Mouse (Mus musculus) spleen, adult 18-20 months (tissue): ENCODE measurements around the gene March1.

ENCODE experiments used
- DNase-seq, 2 experiments: peaks; one replicate each; pipeline ENCODE4 v3.0.0; 2022; ENCODE audit warnings: mixed read lengths in 2 of 2

Gene March1

DNA sequence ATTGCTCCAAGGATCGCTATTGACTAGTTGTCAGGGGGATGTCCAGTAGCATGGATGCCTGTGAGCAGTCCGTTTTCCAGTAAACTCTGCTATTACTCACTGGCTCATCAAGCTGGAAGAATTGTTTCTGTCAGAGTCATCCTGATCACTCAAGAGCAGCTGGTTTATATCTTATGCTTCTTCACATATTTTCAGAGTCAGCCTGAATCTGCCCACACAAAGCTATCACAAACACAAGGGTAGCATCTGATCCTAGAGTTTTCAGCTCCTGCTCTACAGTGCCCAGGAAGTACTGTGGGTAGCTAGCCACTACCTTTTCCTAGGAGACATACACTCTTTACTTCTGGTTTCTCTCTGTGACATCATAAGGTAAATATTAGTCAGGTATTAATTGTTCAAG is 405.1 kb downstream of the March1 start:
- no peak for DNase-seq

DNA sequence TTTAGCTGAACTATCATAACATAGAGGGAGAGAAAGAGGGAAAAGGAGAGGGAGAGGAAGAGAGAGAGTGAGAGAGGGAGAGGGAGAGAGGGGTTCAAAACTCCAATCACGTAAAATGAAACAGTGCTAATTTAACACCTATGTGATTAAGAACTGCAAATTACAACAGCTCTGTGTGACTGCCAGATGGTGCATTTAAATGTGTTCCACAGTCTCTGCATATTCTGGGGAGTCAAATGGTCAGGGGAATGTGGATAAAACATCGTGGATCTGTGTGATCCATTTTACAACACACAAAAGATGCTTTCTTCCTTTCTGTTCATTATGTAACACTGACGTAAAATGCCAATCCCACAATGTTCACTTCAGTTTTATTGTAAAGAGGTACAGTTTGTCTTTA is 416.0 kb downstream of the March1 start:
- DNase-seq: no peak

DNA sequence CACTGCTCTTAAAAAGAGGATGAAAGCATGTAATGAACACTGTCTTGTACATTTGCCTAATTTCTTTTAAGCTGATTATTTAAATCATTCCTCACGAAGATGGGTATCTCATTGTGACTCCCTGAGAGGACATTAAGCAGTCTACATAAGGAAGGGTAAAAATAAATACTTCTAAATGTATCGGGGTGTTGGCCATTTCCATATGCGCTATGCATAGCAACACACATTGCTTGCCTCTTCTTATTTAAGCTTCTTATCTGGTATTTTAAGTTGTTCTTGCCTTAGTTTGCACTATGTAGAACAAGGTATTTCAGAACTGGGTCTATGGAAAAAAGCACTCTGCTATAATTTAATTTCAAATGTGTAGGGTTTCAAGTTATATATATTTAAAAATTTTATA is 416.7 kb downstream of the March1 start:
- no peak for DNase-seq

DNA sequence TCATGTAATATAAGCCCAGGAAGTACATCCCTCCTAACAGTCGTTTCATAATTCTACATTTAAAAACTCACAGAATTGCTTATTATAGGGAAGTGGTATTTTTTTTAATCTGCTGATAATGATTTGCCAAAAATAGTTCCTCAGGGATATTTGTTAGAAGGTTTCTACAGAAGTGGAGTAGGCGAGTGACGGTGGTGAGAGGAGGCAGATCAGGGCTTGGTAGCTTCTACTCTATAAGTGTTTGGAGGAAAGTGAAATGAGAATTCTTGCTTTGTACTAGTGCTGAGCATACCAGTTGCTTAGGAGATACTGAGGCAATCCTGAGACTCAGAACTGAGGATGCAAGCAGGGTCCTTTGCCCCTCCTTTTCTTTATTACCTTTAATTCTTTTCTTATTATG is 476.5 kb downstream of the March1 start:
- DNase-seq: no peak

DNA sequence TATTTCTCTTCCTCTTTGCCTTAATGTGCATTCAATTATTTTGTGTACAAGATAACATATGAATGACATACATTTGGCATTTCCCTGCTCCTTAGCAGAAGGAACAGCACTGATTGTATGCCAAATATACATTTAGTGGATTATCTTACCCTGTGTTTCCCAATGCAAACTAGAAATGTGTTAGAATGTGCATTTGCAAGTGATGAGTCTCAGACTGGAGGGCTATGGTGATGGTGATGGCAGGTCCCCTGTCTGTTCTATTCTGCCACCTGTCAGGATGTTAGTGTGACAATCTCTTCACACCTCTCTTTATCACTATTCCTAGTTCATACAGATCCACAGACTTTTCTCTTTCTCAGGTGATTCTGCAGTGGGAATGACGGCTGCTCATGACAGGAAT is 480.4 kb downstream of the March1 start:
- DNase-seq: no peak

DNA sequence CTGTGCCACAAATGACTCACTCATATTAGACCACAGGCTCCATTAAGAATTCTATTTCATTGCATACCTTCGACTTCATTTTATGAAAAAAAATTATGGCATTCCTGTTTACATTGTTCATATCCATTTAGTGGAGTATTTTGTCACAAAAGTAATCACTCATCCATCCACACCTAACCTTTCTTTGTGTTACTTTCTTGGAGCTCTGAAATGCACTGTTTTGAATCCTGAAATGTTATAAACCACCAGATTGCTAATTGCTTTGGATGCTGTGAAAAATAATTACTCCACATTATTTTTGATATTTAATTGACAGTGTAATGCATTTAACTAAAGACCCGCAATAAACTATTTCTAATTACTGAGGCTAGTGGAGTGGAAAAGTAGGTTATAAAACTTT is 501.6 kb downstream of the March1 start:
- DNase-seq: no peak

DNA sequence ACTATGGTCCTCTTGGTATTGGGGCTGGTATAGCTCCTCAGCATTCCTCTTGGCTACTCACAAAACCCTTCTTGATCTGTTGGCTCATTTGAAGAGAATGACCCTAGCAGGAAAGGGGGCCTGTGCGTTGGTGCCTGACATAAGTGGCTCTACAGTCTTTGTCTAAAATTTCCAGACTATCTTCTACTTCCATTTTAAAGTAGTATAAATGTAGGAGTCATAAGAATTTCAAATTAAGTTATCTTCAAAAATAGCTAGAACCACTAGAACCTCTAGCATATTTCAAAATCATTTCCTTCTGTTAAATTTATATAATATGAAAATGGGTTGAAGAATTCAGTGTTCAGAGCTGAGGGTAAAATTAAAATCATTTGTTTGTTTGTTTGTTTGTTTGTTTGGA is 541.9 kb downstream of the March1 start:
- DNase-seq: no peak

DNA sequence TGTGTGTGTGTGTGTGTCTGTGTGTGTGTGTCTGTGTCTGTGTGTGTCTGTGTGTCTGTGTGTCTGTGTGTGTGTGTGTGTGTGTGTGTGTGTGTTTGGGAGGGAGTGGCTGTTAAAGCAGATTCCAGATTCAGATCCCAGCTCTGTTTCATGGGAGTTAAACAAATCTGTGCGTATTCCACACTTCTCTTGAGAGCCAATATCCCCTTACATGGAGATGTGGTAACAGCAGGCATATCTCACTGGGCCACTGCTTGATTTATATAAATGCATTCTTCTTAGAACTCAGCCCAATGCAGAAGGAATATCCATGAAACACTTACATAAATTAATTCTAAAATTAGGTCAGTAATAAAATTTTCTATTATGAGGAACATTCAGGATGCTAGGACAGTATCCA is 549.1 kb downstream of the March1 start:
- DNase-seq: no peak

DNA sequence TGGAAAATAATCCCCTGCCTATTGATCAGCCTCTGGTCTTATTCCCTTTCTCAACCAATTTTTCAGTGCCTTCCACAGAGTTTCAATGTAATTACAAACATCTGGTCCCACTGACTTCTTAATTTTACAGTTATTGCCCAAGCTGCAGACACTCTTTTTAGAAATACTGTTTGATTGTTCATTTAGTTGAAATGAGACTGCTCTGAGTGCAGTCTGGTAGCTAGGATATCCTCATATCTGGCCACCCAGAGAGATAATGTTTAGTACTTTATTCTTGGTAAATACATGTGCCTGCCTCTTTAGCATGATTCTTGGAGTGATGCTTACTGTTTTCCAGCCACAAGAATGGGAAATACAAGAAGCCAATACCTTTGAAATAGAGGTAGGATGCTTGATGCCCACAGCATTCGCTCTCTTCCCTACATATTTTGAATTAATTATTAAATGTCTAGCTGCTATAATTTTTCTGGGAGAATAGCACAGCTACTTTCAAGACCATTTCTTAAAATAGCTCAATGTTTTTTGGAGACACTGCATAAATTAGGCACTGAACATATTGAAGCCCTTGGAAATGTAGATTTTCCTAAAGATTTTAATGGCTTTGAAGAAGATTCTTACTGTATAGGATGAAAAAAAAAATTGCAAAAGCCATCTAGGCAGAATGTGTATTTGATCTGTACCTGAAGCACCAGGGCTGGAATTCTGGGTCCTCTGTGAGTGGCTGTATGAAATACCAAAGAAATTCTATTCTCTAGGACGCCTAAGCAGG is 549.9 kb downstream of the March1 start:
- no peak for DNase-seq

DNA sequence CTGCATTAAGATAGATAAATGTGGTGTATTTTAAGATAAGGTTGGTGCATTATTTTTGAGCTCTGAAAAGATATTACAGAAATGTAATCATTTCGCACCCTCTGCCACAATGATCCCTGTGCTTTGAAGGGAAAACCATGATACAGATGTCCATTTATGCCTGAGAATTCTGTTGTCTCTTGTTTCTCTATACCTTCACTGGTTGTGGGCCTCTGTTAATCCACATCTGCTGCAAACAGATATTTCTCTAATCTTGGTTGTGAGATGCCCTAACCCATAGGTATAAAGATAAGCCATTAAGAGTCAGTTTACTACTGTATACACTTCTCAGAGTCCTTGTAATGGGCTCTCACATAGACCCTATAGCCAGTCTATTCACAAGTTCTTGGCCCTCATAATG is 561.6 kb downstream of the March1 start:
- DNase-seq: no peak

DNA sequence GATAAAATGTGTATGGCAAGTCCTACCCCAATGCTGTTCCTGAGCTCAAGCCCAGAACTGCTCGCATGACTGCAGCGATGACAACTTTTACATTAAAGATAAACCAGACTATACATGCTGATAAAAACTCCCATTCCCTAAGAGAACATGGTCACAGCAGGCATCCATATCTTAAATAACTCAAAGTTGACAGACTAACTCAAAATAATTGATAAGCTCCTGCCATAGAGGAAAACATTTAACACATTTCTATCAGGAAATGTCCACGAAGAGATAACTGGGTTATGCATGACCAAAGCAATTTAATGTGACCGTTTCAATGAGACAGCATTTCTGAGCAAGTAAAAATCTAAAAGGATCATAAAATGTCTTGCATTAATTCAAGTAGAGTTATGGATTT is 563.6 kb downstream of the March1 start:
- no peak for DNase-seq

DNA sequence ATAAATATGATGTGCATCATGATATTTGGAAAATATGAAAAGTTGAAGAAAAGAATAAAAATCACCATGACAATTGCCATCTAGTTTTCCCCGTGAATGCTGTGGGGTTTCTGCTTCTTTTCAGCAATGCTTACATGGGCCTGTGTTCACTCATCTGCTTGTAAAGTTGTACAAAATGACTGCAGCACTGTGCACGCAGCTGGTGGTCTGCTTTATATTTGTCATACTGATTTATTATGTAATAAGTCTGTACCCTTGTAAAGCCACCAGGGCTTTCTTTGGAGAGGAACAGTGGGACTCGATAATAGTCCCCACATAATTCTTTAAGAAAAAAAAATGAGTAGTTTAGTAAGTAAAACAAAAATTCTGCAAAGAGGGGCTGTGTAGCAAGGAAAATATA is 564.6 kb downstream of the March1 start:
- DNase-seq: no peak

DNA sequence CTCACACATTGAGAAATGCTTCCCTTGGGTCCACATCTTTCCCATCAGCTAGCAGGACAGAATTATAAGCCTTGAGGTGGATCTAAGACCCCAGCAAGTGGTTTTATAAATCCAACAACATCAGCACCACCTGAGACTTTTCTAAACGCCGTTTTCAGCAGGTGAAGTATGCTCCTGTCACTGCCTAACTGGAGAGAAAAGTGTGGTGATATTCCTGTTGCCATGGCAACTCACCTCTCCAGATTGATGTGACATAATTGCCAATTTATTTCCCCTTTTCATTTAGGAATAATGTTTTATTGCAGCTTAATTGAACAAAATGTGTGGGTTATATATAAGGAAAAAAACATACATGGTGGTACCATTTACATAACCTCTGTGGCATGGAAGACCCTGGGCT is 565.8 kb downstream of the March1 start:
- no peak for DNase-seq

DNA sequence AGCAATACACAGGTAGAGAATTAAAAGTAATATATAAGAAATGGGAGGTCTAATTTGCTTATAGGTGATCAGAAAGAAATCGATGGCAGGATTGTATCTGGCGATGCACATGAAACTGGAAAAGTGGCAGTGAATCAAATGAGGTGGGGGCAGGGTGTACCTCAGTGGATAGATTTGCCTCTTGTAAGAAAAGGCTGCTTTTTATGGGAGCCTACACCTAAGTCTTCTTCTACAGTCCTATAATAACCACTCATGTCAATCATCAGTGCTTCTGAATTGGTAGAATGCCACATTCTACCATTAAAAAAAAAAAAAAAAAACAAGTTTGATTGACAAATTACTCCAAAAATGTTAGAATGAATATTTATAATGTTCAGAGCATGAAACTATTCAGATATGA is 567.5 kb downstream of the March1 start:
- no peak for DNase-seq

DNA sequence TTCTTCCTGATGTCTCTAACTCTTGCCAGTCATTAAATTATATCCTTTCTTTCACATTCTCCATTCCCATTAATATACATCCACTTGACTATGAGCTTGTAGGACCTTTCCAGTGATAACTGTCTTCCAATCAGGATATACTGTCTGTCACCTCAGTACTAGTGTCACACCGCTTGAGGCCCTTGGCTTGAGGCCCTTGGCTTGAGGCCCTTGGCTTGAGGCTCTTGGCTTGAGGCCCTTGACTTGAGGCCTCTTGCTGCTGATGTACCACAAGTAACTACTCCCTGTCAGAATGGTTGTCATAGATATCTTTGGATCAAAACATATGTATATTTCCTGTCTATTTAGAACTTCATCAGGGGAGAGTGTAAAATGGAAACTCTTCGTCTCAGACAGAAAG is 576.7 kb downstream of the March1 start:
- DNase-seq: no peak

DNA sequence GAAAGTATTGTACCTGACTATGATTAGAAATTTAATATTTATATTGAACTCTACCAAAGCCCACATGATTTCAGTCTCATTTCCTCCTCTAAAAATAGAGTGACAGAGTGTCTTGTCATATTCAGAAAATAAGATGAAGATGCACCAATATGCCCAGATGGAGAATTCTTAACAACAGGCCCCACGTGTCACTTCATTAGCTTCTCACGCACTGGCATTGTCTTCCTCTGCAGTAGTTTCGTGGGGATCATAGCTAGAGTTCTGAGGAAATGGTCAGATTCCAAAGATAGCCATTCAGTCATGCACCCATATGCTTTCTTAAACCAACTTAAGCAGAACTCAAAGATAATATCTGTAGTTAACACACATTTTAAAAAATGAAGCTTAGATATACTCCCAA is 582.5 kb downstream of the March1 start:
- DNase-seq: no peak

DNA sequence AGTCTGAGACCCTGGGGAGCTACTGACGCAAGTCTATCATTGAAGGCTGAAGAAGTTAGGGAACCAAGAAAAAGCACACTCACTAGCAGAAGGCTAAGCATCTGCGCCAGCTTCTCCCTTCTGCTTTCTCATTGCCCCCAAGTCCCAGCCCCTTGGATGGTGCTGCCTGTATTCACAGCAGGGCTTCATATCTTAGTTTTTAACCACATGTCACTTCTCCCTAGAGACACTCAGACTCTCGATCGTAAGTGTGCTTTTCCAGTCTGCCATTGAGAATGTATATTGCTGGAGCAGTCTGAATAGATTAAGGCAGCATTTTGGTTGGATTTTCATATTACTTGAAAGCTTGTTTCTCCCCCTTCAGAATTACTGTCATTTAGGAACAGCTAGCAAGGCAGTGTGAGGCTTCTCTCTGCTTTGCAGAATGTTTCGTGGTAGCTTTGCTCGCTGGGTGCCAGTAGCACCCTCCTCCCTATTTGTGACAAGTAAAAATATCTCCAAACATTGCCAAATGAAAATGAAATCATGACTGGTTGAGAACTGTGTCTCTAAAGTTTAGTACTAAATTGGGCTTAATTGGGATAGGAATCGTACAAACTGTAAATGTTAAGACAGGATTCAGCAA is 586.2 kb downstream of the March1 start:
- DNase-seq: no peak

DNA sequence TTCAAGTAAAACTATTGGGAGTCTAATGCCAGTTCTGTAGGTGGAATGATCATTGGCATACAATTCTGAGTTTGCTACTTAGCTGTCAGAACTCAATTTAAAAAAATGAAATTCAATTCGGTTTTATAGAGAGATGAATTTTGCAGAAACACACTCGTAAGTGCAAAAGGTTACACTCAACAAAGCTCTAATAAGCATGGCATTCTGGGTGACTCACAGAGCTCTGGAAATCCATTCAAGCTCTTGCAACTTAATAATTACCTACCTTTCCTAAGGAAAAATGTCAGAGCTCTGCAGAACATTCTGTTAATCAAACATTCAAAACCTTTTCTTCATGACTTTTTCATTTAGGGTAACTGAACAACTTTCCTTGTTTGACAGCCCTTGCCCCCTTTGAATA is 591.9 kb downstream of the March1 start:
- DNase-seq: no peak

DNA sequence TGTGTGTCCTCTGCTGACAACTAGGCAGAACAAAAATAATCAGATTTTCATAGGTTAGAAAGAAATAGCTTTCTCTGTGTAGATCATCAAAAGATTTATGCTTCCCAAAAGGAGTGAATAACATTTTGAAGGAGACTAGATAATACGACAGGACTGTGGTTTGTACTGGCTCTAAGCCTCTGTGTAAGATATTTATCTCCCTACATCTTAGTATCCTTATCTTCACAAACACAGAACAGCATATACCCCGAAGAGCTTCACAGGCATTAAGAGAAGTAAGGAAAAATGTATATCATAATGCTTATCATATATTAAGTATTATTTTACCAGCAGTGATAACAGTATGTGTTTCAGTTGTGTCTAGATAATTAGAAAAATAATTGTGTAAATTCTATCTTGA is 592.6 kb downstream of the March1 start:
- no peak for DNase-seq

DNA sequence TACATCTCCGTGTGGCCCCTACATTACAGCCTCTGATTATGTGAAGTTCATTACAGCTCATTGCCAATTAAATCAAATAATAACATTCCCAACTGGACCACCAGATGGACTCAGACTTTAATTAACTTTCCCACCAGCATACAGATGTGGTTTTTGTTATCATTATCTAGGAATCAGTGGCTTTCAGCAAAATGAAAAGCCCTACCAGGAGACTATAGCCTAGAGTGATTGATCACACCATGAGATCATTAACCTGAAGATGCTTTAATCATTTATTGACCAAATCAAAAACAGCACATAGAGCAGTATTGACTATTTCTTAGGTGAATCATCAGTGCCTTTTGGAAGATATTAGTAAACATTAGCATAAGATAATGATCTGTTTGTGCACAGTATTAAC is 602.3 kb downstream of the March1 start:
- no peak for DNase-seq

DNA sequence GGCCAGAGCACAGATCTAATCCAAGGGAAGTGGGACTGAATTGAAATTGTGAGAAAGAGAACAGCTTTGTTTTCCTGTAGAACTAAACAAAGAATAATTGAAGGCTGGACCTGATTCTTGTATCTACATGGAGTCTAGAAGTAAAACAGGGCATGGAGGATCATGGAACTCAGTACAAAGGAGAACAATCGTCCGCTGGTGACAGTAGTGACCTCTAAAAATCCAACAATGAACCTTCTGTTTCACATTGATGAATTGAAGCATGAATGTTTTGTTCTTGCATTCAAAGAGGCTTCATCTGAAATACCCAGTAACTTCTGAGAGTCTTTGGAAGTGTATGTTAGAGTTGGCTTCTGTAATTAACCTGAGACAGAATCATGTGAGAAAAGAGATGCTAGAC is 612.2 kb downstream of the March1 start:
- no peak for DNase-seq

DNA sequence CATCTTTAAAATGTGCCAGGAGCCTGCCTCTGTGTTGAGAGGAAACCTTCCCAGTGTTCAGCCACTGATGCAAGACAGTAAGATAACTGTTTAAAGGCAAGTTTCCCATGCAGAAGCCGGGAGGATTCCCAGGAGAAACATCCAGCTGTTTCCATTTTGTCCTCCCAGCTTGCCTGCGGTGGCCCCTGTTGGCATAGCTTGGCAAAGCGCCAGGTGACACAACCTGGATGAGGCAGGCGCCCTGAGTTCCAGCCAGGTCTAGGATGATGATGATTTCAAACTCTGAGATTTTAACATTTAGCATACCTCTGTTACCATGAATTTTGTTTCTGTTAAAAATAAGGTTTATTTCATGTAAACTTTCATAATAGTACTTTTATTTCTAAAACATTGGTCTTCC is 651.8 kb downstream of the March1 start:
- no peak for DNase-seq

DNA sequence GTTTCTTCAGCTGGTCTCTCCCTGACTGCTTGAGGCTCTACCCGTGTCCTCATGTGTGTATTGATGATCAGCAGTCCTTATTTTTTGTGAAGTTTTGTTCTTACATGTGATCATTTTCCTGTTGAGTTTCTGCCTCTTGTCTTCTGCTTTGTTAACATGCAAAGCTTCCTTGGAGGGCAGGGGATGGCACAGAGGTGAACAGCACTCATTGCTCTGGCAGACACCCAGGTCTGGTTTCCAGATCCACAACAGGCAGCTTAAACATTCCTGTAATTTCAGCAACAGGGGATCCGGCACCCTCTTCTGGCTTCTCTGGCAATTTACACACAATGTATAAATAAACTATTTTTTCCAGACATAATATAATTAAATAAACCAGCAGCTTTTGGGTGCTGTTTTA is 652.4 kb downstream of the March1 start:
- DNase-seq: no peak

DNA sequence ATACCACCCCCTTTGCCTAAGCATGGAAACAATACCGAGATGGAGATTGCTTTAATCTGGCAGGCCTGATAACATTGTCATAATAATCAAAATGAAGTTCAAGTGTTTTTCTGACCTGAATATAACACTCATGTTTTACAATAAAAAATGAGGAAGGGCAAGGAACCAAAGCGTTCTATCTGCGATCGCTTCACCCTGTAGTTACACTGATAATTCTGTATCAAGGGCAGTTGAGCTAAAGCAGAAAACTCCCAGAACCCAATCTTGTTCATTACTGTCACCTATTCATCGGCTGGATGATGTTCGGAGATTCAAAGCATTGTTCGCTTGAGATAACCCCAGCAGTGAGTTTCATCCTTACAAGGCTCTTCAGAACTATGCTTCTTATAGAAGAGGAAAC is 700.1 kb downstream of the March1 start:
- no peak for DNase-seq
